Mouse (Mus musculus): ENCODE measurements at regions not wholly inside any gene's neighbourhood (a gene's known extent, or its start where the extent isn't known, plus 50 kb on each side); places are given as distances from the start of the nearest gene placed in this dataset.

DNA sequence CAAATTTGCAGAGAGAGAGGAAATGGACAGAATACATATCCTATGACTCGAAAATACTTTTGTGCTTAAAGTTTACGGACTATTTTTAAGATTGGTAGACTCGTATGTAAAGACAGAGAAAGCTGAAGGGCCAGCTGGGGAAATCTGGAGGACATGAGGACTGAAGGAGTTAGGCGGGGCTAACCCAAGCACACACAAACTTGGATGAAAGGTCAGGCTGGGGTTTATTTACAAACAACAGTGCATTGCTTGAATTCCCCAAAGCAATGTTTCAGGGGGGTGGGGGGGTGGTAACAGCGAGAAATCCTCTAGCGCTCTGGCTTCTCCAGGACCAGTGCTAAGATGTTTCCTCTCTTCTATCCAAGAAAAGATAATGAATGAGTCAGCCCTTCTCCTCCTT lies 68.3 kb downstream of the Ptger2 start:
- TF ChIP-seq CTCF (IDR thresholded peaks at IDR 0.05; ENCODE audit: low read depth): no peak
- no peak for TF ChIP-seq EP300 (IDR thresholded peaks at IDR 0.05; ENCODE audit: low read depth)

All from liver, postnatal 0 days (tissue).